ENCODE assay signal across 9 mouse cellular contexts in the genomic region with DNA sequence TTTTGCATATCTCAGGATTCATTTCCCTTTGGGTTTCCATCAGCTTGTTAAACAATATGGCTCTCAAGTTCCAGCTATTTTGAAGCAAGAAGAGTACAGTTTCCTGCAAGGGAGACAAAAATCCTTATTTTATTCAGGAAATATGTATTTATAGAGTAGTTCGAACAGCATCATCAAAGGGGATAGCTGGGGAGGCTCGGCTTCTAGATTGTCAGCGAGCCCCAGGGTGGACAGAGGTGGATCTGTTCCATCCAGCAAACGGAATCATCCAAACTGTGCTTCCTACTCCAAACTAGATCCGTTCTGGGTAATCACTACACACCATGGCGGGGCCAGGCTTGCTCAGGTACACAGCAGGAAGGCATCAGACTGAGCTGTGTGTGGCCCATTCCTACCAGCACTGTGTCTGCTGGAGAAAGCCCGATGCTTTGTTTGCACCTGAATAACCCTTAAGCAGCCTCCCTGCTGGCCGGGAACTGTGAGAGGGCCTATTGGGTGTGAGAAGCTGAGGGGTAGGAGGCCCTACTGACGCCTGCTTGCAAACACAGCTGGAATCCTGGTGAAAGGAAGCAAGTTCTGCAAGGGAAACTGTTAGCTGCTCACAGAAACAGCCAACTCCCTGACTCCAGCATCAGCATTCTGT.
A peak's percentile ranks its signal among the peaks of the same experiment; 100 is the strongest.
DNase-seq lines count a peak whose midpoint lies in the region; ATAC-seq lines count a peak whose summit lies in the region.
"Had no signal": no experiment of that assay in that cellular context is flagged by ENCODE, and none has a peak within 500 bp of the region (broad histone marks: within the 10 kb centered on the region; RNA-seq: fewer than 3 reads in every experiment).

No protein-coding gene starts in this region.

- H3K9ac ChIP-seq in heart, embryonic 16.5 days (ENCODE audit: low read length), result peak overlapping the region; percentile 37; the same call in 1 of the 2 replicates
- H3K9ac ChIP-seq in limb, embryonic 13.5 days, result no peak overlapping the region; the same call in 1 of the 2 replicates
- 0 out of 2 replicates have a peak overlapping the region, but pooled peaks have one; percentile 27 for H3K9ac ChIP-seq in stomach, embryonic 16.5 days (ENCODE audit: low read length)
- H3K9ac ChIP-seq: lung, embryonic 15.5 days had no signal

- no peaks in the 10 kb centered on the region for H3K36me3 ChIP-seq in heart, embryonic 16.5 days (ENCODE audit: control insufficient read depth, insufficient read depth)
- no peaks in the 10 kb centered on the region for H3K36me3 ChIP-seq in limb, embryonic 13.5 days
- no peaks in the 10 kb centered on the region for H3K36me3 ChIP-seq in stomach, embryonic 16.5 days (ENCODE audit: control insufficient read depth, insufficient read depth, low read length)
- H3K36me3 ChIP-seq: lung, embryonic 15.5 days had no signal

- ATAC-seq in heart, embryonic 16.5 days (replicated peaks; ENCODE audit: extremely low read depth, insufficient read depth, low FRiP score), result no peak
- ATAC-seq in limb, embryonic 13.5 days (ENCODE audit: low FRiP score, low read depth), result no peak
- ATAC-seq in stomach, embryonic 16.5 days (ENCODE audit: insufficient read depth, low FRiP score), result no peak
- ATAC-seq in megakaryocyte-erythroid progenitor cell, adult 5-6 weeks (replicated peaks; ENCODE audit: low FRiP score, low TSS enrichment, poor library complexity, severe bottlenecking), result no peak

- no peaks in the 10 kb centered on the region for H3K27me3 ChIP-seq in heart, embryonic 16.5 days (ENCODE audit: control insufficient read depth, insufficient read depth, low read length)
- H3K27me3 ChIP-seq in limb, embryonic 13.5 days, result no peaks in the 10 kb centered on the region
- H3K27me3 ChIP-seq in stomach, embryonic 16.5 days (ENCODE audit: control insufficient read depth, insufficient read depth, low read length), result no peaks in the 10 kb centered on the region
- H3K27me3 ChIP-seq: lung, embryonic 15.5 days had no signal

- peak; percentile 7 for DNase-seq in adrenal gland, postnatal 10 days
- DNase-seq in adrenal gland, adult 8-10 months, result no peak
- peak; percentile 15 for DNase-seq in embryo, embryonic 10.5 days (ENCODE audit: low spot score)
- DNase-seq in kidney, postnatal 36 days, result no peak

- H3K27ac ChIP-seq in heart, embryonic 16.5 days (ENCODE audit: low read length), result peak overlapping the region; percentile 66
- H3K27ac ChIP-seq in limb, embryonic 13.5 days, result peak overlapping the region; percentile 69
- peak overlapping the region; percentile 62 for H3K27ac ChIP-seq in stomach, embryonic 16.5 days (ENCODE audit: low read length)
- H3K27ac ChIP-seq: lung, embryonic 15.5 days had no signal

- H3K4me1 ChIP-seq in heart, embryonic 16.5 days (ENCODE audit: control insufficient read depth, insufficient read depth, low read length), result peaks cover 28% of the 10 kb centered on the region
- peaks cover 17% of the 10 kb centered on the region for H3K4me1 ChIP-seq in limb, embryonic 13.5 days
- no peaks in the 10 kb centered on the region; the same call in 1 of the 2 replicates for H3K4me1 ChIP-seq in stomach, embryonic 16.5 days (ENCODE audit: control insufficient read depth, insufficient read depth, low read length)

- no peak overlapping the region for H3K4me2 ChIP-seq in heart, embryonic 16.5 days (ENCODE audit: low read depth, low read length)
- no peak overlapping the region for H3K4me2 ChIP-seq in limb, embryonic 13.5 days (replicated peaks)
- no peak overlapping the region for H3K4me2 ChIP-seq in stomach, embryonic 16.5 days (ENCODE audit: low read depth, low read length)
- H3K4me2 ChIP-seq: lung, embryonic 15.5 days had no signal

- 28% methylated on average over 9 of the region's 9 CpGs for WGBS in heart, embryonic 16.5 days
- WGBS in limb, embryonic 13.5 days, result 23% methylated on average over 9 of the region's 9 CpGs
- WGBS in stomach, embryonic 16.5 days, result 24% methylated on average over 9 of the region's 9 CpGs

- no peak overlapping the region for H3K4me3 ChIP-seq in heart, embryonic 16.5 days (ENCODE audit: low read length)
- no peak overlapping the region for H3K4me3 ChIP-seq in limb, embryonic 13.5 days
- no peak overlapping the region for H3K4me3 ChIP-seq in stomach, embryonic 16.5 days (replicated peaks; ENCODE audit: low read length)
- H3K4me3 ChIP-seq: lung, embryonic 15.5 days had no signal

- no peaks in the 10 kb centered on the region for H3K9me3 ChIP-seq in heart, embryonic 16.5 days (replicated peaks; ENCODE audit: control insufficient read depth, low read length)
- peaks cover 4% of the 10 kb centered on the region; the same call in 1 of the 2 replicates for H3K9me3 ChIP-seq in limb, embryonic 13.5 days
- no peaks in the 10 kb centered on the region for H3K9me3 ChIP-seq in stomach, embryonic 16.5 days (replicated peaks; ENCODE audit: control insufficient read depth, low read length)
- H3K9me3 ChIP-seq: lung, embryonic 15.5 days had no signal

Comparison
In these comparisons a context has a peak if more than half of its experiments do, and no peak if none do; other contexts are left out.
1. DNase-seq: peak in adrenal gland, postnatal 10 days (single experiment) and embryo, embryonic 10.5 days (single experiment); none in adrenal gland, adult 8-10 months (single experiment) and kidney, postnatal 36 days (0 of 2).
2. Peak in every context shown above with its lines, with median percentiles within 50 percentile points of each other: H3K27ac ChIP-seq.